Mouse (Mus musculus) forebrain, postnatal 0 days (tissue): ENCODE measurements at regions not wholly inside any gene's neighbourhood (a gene's known extent, or its start where the extent isn't known, plus 50 kb on each side); places are given as distances from the start of the nearest gene placed in this dataset.

Experiments used
- ATAC-seq: fragments of 200-750 bp; cut with Nextera tagmentation; 2 replicates; pipeline ENCODE4 v1.8.0; 2017; ENCODE audit warnings: mild to moderate bottlenecking, moderate library complexity
- DNase-seq: peaks from one replicate; pipeline ENCODE4 v3.0.0-alpha.2; 2015
- H3K27ac ChIP-seq: fragments of 300-500 bp; sonication (generic); 2 replicates; pipeline ENCODE4 v1.5.1; 2014; ENCODE audit warnings: low read depth, mild to moderate bottlenecking, antibody characterized with exemption, low read length, moderate library complexity, mixed read lengths
- H3K27me3 ChIP-seq: fragments of 300-500 bp; sonication (generic); 2 replicates; pipeline ENCODE4 v1.6.1; 2014; ENCODE audit warnings: mild to moderate bottlenecking, low read length, mixed read lengths; ENCODE audit not compliant: insufficient read depth
- H3K36me3 ChIP-seq: fragments of 300-500 bp; sonication (generic); 2 replicates; pipeline ENCODE4 v1.6.1; 2014; ENCODE audit warnings: mild to moderate bottlenecking, moderate library complexity; ENCODE audit not compliant: insufficient read depth
- H3K4me1 ChIP-seq: fragments of 300-500 bp; sonication (generic); 2 replicates; pipeline ENCODE4 v1.6.1; 2014; ENCODE audit warnings: antibody characterized with exemption; ENCODE audit not compliant: insufficient read depth
- H3K4me2 ChIP-seq: fragments of 300-500 bp; sonication (generic); 2 replicates; pipeline ENCODE4 v1.6.1; 2014; ENCODE audit warnings: low read depth, mild to moderate bottlenecking, moderate library complexity
- H3K4me3 ChIP-seq: fragments of 300-500 bp; sonication (generic); 2 replicates; pipeline ENCODE4 v1.5.1; 2014; ENCODE audit warnings: low read depth, low read length, mixed read lengths
- H3K9ac ChIP-seq: fragments of 300-500 bp; sonication (generic); 2 replicates; pipeline ENCODE4 v1.6.1; 2014; ENCODE audit warnings: mild to moderate bottlenecking
- H3K9me3 ChIP-seq: fragments of 300-500 bp; sonication (generic); 2 replicates; pipeline ENCODE4 v1.6.1; 2016; ENCODE audit warnings: low read length
- CTCF ChIP-seq: sonication (generic); IDR thresholded peaks from 2 replicates; pipeline ENCODE4 v1.5.1; 2016; ENCODE audit warnings: antibody characterized with exemption, control low read depth, low read depth
- WGBS: fragments of 180-500 bp; shearing (Covaris S2); extraction: QIAGEN DNeasy Blood & Tissue Kit; methylation state at CpG from one replicate; pipeline ENCODE4 v1.1.7; 2014; 5-methylcytosine and 5-hydroxymethylcytosine counted together

DNA sequence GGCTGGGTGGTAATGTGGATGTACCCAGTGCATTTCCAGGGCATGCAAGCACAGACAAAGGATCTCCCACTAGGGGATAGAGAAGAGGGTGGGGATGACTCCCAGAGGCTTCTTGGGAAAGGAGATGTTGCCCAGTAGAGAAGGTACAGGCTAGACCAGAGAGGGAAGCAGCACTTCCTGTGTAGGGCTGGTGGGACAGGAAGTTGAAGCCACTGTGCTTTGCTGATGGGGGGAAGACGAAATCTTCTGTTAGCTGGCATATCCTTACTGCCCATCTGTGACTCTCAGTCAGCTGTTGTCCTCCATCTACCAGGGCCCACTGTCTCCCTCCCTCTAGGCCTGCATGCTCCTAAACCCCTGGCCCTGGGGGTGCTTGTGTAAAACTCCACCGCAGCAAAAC is 180.2 kb downstream of the Wdr11 start:
- no peaks in the 10 kb centered on the region for H3K9me3 ChIP-seq
- 81% methylated on average over 2 of the region's 2 CpGs for WGBS
- ATAC-seq, result no peak

GRCm38 (mm10) chr7:129772540-129773331 is 181.1 kb downstream of the Wdr11 start:
- H3K9me3 ChIP-seq, result no peaks in the 10 kb centered on the region
- H3K4me3 ChIP-seq, result no peak overlapping the region
- H3K27me3 ChIP-seq, result no peaks in the 10 kb centered on the region
- no peak overlapping the region for H3K27ac ChIP-seq
- H3K4me2 ChIP-seq, result no peak overlapping the region
- no peak overlapping the region for H3K9ac ChIP-seq
- peaks cover 11% of the 10 kb centered on the region; the same call in 1 of the 2 replicates for H3K4me1 ChIP-seq
- 72% methylated on average over 11 of the region's 11 CpGs for WGBS
- TF ChIP-seq CTCF, result no peak
- no peak for ATAC-seq
- no peak for DNase-seq
- H3K36me3 ChIP-seq, result no peaks in the 10 kb centered on the region

More for the DNA sequence above, 180.2 kb downstream of the Wdr11 start:
- H3K9ac ChIP-seq, result no peak overlapping the region
- no peak overlapping the region for H3K4me2 ChIP-seq
- H3K4me1 ChIP-seq, result peaks cover 11% of the 10 kb centered on the region; the same call in 1 of the 2 replicates
- TF ChIP-seq CTCF, result no peak
- no peak overlapping the region for H3K27ac ChIP-seq
- H3K36me3 ChIP-seq, result no peaks in the 10 kb centered on the region
- no peaks in the 10 kb centered on the region for H3K27me3 ChIP-seq
- DNase-seq, result no peak
- H3K4me3 ChIP-seq, result no peak overlapping the region

- Histone ChIP-seq H3K9me3 (no peaks in the 10 kb centered on the region), H3K27ac (no peak overlapping the region), H3K4me1 (peaks cover 25% of the 10 kb centered on the region), H3K27me3 (no peaks in the 10 kb centered on the region), H3K9ac (no peak overlapping the region), H3K4me2 (no peak overlapping the region; the same call in 1 of the 2 replicates), H3K4me3 (no peak overlapping the region), H3K36me3 (no peaks in the 10 kb centered on the region)
- DNase-seq (no peak), ATAC-seq (no peak)
- no peak for TF ChIP-seq CTCF
- 5% methylated on average over 17 of the region's 17 CpGs for WGBS
Observed at GRCm38 (mm10) chr7:129774261-129774861, 182.7 kb downstream of the Wdr11 start.

DNA sequence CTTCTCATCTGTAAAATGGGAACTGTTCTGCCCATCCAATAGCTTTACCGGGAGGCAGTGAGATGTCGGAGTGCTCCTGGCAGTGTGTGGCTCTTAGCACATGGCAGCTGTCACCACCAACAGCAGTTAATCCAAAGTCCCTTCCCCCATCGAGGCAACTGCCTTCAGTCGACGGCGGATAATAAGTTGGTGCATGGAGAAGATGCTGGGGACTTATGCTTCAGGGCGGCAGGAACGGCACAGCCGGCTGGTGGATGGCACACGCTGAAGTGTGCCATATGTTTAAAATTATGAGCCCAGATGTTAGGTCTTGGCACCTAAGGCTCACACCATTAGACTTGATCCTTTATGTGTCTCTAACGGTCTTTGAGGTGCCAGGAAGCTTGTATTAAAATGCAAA is 183.5 kb downstream of the Wdr11 start:
- H3K4me2 ChIP-seq, result no peak overlapping the region
- no peak for TF ChIP-seq CTCF
- H3K4me3 ChIP-seq, result no peak overlapping the region
- H3K9ac ChIP-seq, result no peak overlapping the region
- no peaks in the 10 kb centered on the region for H3K36me3 ChIP-seq
- no peak for DNase-seq
- WGBS, result 25% methylated on average over 11 of the region's 11 CpGs
- H3K27me3 ChIP-seq, result no peaks in the 10 kb centered on the region
- H3K4me1 ChIP-seq, result peaks cover 30% of the 10 kb centered on the region
- no peak for ATAC-seq
- H3K27ac ChIP-seq, result no peak overlapping the region
- H3K9me3 ChIP-seq, result no peaks in the 10 kb centered on the region

- TF ChIP-seq CTCF, result no peak
- H3K36me3 ChIP-seq, result no peaks in the 10 kb centered on the region
- DNase-seq (peak; percentile 85), ATAC-seq (peak; percentile 92)
- H3K4me3 ChIP-seq, result no peak overlapping the region
- H3K9me3 ChIP-seq, result no peaks in the 10 kb centered on the region
- H3K9ac ChIP-seq, result no peak overlapping the region; the same call in 1 of the 2 replicates
- H3K27me3 ChIP-seq, result no peaks in the 10 kb centered on the region
- H3K27ac ChIP-seq, result peak overlapping the region; percentile 79
- WGBS, result 8% methylated on average over 13 of the region's 13 CpGs
- H3K4me1 ChIP-seq, result peaks cover 30% of the 10 kb centered on the region
- H3K4me2 ChIP-seq, result peak overlapping the region; percentile 27; the same call in 1 of the 2 replicates
Observed at GRCm38 (mm10) chr7:129778842-129779421, 187.3 kb downstream of the Wdr11 start.

DNA sequence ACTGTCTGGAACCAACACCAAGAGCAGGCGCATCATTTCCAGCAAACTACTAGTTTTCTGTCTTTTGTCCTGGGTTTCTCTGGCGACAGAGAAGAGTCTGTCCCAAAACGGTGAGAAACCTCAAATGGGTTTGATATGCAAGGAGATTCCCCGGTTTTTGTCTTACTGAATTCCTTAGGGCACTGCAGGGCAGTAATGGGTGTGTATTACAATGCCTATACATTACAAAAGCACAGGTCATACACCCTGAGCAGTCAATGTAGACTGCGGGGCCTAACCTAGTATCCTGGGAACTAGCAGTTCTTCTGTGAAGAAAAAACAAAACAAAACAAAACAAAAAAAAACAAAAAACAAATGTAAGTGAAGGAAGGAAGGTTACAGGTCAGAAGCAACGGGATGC is 188.3 kb downstream of the Wdr11 start:
- Histone ChIP-seq H3K27me3 (no peaks in the 10 kb centered on the region), H3K4me3 (no peak overlapping the region), H3K4me2 (no peak overlapping the region), H3K4me1 (peaks cover 22% of the 10 kb centered on the region), H3K27ac (no peak overlapping the region), H3K36me3 (no peaks in the 10 kb centered on the region), H3K9ac (no peak overlapping the region), H3K9me3 (no peaks in the 10 kb centered on the region)
- no peak for TF ChIP-seq CTCF
- DNase-seq (no peak), ATAC-seq (no peak)
- WGBS, result 75% methylated on average over 6 of the region's 6 CpGs

DNA sequence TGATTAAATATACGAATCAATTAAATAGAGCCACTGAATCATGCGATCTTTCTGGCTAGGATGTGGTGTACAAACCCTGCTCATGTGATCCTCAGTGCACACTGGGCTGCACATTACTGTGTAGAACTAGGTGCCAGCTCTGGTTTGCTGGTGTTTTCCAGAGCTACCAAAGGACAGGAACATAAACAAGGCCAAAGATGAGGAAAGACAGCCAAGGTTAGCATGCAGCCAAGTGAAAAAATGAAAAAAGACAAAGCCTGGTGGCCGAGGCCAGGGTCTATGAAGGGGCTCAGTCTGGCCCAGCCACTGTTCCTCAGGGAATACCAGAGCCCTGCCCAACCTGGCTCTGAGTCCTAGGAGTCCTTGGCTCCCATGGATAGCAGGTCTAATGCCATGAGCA is 190.1 kb downstream of the Wdr11 start:
- ATAC-seq (no peak), DNase-seq (no peak)
- no peak overlapping the region for H3K4me2 ChIP-seq
- no peak for TF ChIP-seq CTCF
- H3K9ac ChIP-seq, result no peak overlapping the region
- no peaks in the 10 kb centered on the region for H3K9me3 ChIP-seq
- no peak overlapping the region for H3K4me3 ChIP-seq
- no peaks in the 10 kb centered on the region for H3K27me3 ChIP-seq
- no peaks in the 10 kb centered on the region for H3K36me3 ChIP-seq
- 46% methylated on average over 3 of the region's 3 CpGs for WGBS
- peaks cover 20% of the 10 kb centered on the region for H3K4me1 ChIP-seq
- no peak overlapping the region for H3K27ac ChIP-seq
